Mouse (Mus musculus) hindbrain, embryonic 13.5 days (tissue): Measurements from ENCODE around the gene Csnk1g2. TPM values are rescaled to one million over a fixed set of nuclear protein-coding genes. Genes with fewer than 3 reads are reported as not detected.
"Not testable (repeated sequence)": the region's sequence is repeated elsewhere in the genome, so short reads cannot be mapped to it uniquely, and the experiment has no call there.

Experiments
- ATAC-seq: fragments of 200-750 bp; cut with Nextera tagmentation; 2 replicates; pipeline ENCODE4 v1.8.0; 2017; ENCODE audit warnings: moderate TSS enrichment; ENCODE audit not compliant: low FRiP score
- H3K27ac ChIP-seq: fragments of 300-500 bp; sonication (generic); 2 replicates; pipeline ENCODE4 v1.5.1; 2015; ENCODE audit warnings: inconsistent platforms, mild to moderate bottlenecking, moderate library complexity
- H3K27me3 ChIP-seq: fragments of 300-500 bp; sonication (generic); 2 replicates; pipeline ENCODE4 v1.6.1; 2015; ENCODE audit warnings: mild to moderate bottlenecking, inconsistent platforms
- H3K36me3 ChIP-seq: fragments of 300-500 bp; sonication (generic); 2 replicates; pipeline ENCODE4 v1.6.1; 2015; ENCODE audit warnings: mild to moderate bottlenecking, inconsistent platforms
- H3K4me1 ChIP-seq: fragments of 300-500 bp; sonication (generic); replicated peaks from 2 replicates; pipeline ENCODE4 v1.6.1; 2015; ENCODE audit warnings: inconsistent platforms
- H3K4me2 ChIP-seq: fragments of 300-500 bp; sonication (generic); 2 replicates; pipeline ENCODE4 v1.6.1; 2015; ENCODE audit warnings: inconsistent platforms, mild to moderate bottlenecking, moderate library complexity
- H3K4me3 ChIP-seq: fragments of 300-500 bp; sonication (generic); 2 replicates; pipeline ENCODE4 v1.5.1; 2015; ENCODE audit warnings: mild to moderate bottlenecking, inconsistent platforms
- H3K9ac ChIP-seq: fragments of 300-500 bp; sonication (generic); 2 replicates; pipeline ENCODE4 v1.6.1; 2015; ENCODE audit warnings: mild to moderate bottlenecking, inconsistent platforms
- H3K9me3 ChIP-seq: fragments of 300-500 bp; sonication (generic); 2 replicates; pipeline ENCODE4 v1.6.1; 2016; ENCODE audit warnings: inconsistent platforms
- WGBS: fragments of 180-500 bp; shearing (Covaris S2); methylation state at CpG from one replicate; pipeline ENCODE4 v1.1.7; 2015; 5-methylcytosine and 5-hydroxymethylcytosine counted together
- polyA plus RNA-seq: library from polyadenylated mRNA; unstranded; fragments of >200 nt; fragmentation: Nextera tagmentation; extraction: Ambion mirVana; gene quantifications from 2 replicates; pipeline ENCODE4 v1.2.1, GENCODE M21; 2015

The Csnk1g2 gene
- polyA plus RNA-seq, 1 experiment from 2014 or later: 102 TPM

GRCm38 (mm10) chr10:80604988-80605387, 17.6 kb upstream of the Csnk1g2 start:
- H3K27me3 ChIP-seq: no peaks in the 10 kb centered on the region

DNA sequence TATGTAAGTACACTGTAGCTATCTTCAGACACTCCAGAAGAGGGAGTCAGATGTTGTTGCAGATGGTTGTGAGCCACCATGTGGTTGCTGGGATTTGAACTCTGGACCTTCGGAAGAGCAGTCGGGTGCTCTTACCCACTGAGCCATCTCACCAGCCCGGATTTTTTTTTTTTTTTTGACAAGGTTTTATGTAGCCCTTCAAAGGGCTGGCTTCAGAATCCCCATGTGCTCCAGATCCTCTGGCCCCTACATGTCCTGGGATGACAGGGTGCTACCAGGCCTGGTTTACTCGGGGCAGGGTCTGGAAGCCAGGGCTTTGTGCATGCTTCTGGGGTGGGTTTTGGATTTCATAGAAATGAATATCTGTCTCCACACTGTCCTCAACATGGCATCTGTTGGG, 16.9 kb upstream of the Csnk1g2 start, which contains the start of gene Gm49322:
Gene Gm49322, plus strand, starts transcription at position 301 of the 400 bp plus-strand sequence.
- Histone ChIP-seq H3K36me3 (peaks cover 47% of the 10 kb centered on the region), H3K4me1 (peaks cover 20% of the 10 kb centered on the region)
- ATAC-seq, H3K4me2 ChIP-seq, H3K27ac ChIP-seq, H3K9me3 ChIP-seq, H3K27me3 ChIP-seq, H3K4me3 ChIP-seq, H3K9ac ChIP-seq: not testable (repeated sequence)
- 94% methylated on average over 4 of the region's 4 CpGs for WGBS

More at GRCm38 (mm10) chr10:80604988-80605387, 17.6 kb upstream of the Csnk1g2 start:
- ATAC-seq: no peak
- WGBS: 93% methylated on average over 2 of the region's 2 CpGs
- H3K4me1 ChIP-seq: peaks cover 19% of the 10 kb centered on the region
- H3K9ac ChIP-seq: no peak overlapping the region
- no peaks in the 10 kb centered on the region for H3K9me3 ChIP-seq
- no peak overlapping the region for H3K27ac ChIP-seq
- peaks cover 41% of the 10 kb centered on the region for H3K36me3 ChIP-seq
- no peak overlapping the region for H3K4me2 ChIP-seq
- H3K4me3 ChIP-seq: no peak overlapping the region

- H3K4me3 ChIP-seq: no peak overlapping the region
- H3K9me3 ChIP-seq: no peaks in the 10 kb centered on the region
- no peak overlapping the region for H3K27ac ChIP-seq
- peaks cover 47% of the 10 kb centered on the region for H3K36me3 ChIP-seq
- no peak for ATAC-seq
- 94% methylated on average over 23 of the region's 23 CpGs for WGBS
- no peaks in the 10 kb centered on the region for H3K27me3 ChIP-seq
- no peak overlapping the region for H3K9ac ChIP-seq
- no peak overlapping the region for H3K4me2 ChIP-seq
- H3K4me1 ChIP-seq: peaks cover 23% of the 10 kb centered on the region
These were observed 16.3 kb upstream of the Csnk1g2 start for GRCm38 (mm10) chr10:80606306-80606705.

GRCm38 (mm10) chr10:80606737-80607350, 15.8 kb upstream of the Csnk1g2 start:
- H3K4me2 ChIP-seq: no peak overlapping the region
- H3K9ac ChIP-seq: no peak overlapping the region
- ATAC-seq: no peak
- no peaks in the 10 kb centered on the region for H3K27me3 ChIP-seq
- H3K9me3 ChIP-seq: no peaks in the 10 kb centered on the region
- H3K4me1 ChIP-seq: peaks cover 23% of the 10 kb centered on the region
- WGBS: 96% methylated on average over 34 of the region's 34 CpGs
- H3K27ac ChIP-seq: no peak overlapping the region
- H3K36me3 ChIP-seq: peaks cover 48% of the 10 kb centered on the region
- no peak overlapping the region for H3K4me3 ChIP-seq

DNA sequence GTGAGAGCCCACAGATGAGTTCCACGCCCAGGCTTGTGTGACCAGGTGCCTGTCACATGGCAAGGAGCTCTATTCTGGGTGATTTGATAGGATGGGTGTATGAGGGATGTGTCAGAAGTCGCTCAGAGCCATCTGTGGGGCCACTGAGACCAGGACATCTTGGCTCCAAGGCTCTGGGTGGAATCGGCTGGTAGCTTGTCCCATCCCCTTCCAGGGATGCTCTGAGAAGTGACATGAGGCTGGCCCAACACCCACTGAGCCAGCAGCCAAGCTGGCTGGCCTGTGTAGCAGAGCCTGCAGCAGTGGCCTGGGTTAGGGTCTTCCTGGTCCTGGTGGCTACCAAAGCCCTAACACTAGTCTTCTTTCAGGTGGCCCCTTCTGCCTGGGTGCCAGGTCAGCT, 14.2 kb upstream of the Csnk1g2 start:
- Histone ChIP-seq H3K4me2 (no peak overlapping the region), H3K27ac (no peak overlapping the region), H3K9me3 (no peaks in the 10 kb centered on the region), H3K4me1 (peaks cover 16% of the 10 kb centered on the region), H3K27me3 (no peaks in the 10 kb centered on the region), H3K4me3 (no peak overlapping the region), H3K36me3 (peaks cover 63% of the 10 kb centered on the region), H3K9ac (no peak overlapping the region)
- ATAC-seq: no peak
- 90% methylated on average over 3 of the region's 3 CpGs for WGBS

DNA sequence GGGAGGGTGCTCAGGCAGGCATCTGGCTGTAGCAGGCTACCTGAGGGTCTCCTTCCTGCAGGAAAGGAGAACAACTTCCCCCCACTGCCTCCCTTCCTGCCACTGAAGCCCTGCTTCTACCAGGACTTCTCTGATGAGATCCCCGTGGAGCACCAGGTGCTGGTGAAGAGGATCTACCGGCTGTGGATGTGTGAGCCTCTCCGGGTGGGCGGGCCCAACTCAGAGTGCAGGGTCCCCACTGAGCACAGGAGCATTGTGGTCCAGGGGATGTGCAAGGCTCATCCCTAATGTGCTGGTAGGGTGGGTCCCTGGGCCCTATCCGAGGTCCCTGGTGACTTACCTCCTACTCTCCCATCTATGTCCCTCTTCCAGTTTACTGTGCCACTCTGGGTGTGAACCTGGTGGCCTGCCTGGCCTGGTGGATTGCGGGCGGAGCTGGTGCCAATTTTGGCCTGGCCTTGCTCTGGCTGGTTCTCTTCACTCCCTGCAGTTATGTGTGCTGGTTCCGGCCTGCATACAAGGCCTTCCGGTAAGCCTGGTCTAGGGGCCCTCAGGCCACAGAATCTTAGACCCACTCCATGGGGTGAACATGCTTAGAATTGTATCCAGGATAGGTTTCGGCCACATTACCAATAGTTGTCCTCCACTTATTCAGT, 13.2 kb upstream of the Csnk1g2 start:
- no peak for ATAC-seq
- Histone ChIP-seq H3K9ac (no peak overlapping the region; the same call in 1 of the 2 replicates), H3K36me3 (peaks cover 72% of the 10 kb centered on the region), H3K9me3 (no peaks in the 10 kb centered on the region), H3K27me3 (no peaks in the 10 kb centered on the region), H3K4me2 (no peak overlapping the region), H3K27ac (no peak overlapping the region), H3K4me3 (no peak overlapping the region), H3K4me1 (peaks cover 6% of the 10 kb centered on the region)
- WGBS: 93% methylated on average over 10 of the region's 10 CpGs

GRCm38 (mm10) chr10:80610116-80610785, 12.4 kb upstream of the Csnk1g2 start:
- no peak for ATAC-seq
- no peak overlapping the region for H3K27ac ChIP-seq
- WGBS: 95% methylated on average over 9 of the region's 9 CpGs
- no peaks in the 10 kb centered on the region for H3K9me3 ChIP-seq
- H3K36me3 ChIP-seq: peaks cover 81% of the 10 kb centered on the region
- H3K9ac ChIP-seq: peak overlapping the region; percentile 35; the same call in 1 of the 2 replicates
- no peaks in the 10 kb centered on the region for H3K27me3 ChIP-seq
- H3K4me2 ChIP-seq: no peak overlapping the region
- no peak overlapping the region for H3K4me3 ChIP-seq
- H3K4me1 ChIP-seq: peaks cover 4% of the 10 kb centered on the region; the same call in 1 of the 2 replicates

DNA sequence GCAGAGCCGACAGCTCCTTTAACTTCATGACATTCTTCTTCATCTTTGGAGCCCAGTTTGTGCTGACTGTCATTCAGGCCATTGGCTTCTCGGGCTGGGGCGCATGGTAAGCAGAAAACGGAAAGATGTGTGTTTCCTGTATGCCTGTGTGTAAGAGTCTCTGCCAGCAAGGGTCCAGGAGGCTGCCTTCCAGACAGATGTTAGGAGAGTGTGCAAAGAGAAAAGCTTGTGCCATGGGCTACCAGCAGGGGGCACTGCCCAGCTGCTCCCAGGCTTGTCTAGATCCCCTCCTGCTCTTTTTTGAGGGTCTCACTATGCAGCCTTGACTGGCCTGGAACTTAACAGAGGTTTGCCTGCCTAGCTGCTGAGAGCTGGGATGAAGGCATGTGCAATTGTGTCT, 11.6 kb upstream of the Csnk1g2 start:
- H3K9me3 ChIP-seq: no peaks in the 10 kb centered on the region
- no peak for ATAC-seq
- WGBS: 81% methylated on average over 4 of the region's 4 CpGs
- H3K4me2 ChIP-seq: no peak overlapping the region
- peaks cover 4% of the 10 kb centered on the region; the same call in 1 of the 2 replicates for H3K4me1 ChIP-seq
- no peak overlapping the region for H3K4me3 ChIP-seq
- H3K27me3 ChIP-seq: no peaks in the 10 kb centered on the region
- no peak overlapping the region for H3K9ac ChIP-seq
- H3K36me3 ChIP-seq: peaks cover 87% of the 10 kb centered on the region
- no peak overlapping the region for H3K27ac ChIP-seq

DNA sequence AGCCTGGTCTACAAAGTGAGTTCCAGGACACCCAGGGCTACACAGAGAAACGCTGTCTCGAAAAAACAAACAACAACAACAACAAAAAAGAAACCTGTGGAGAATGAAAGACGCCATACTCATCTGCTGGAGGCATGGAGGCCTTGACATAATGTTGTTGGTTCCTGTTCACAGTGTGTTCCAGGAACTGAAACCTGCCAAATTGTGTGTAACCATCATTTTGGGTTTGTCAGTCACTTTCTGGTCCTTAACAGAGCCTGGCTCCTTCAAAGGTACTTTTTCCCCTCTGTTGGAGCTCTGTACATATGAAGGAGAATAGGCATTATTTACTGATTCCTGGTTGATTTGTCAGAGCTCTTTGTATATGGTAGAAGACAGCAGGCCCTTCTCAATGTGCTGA, 10.7 kb upstream of the Csnk1g2 start:
- Histone ChIP-seq H3K4me1 (peaks cover 4% of the 10 kb centered on the region; the same call in 1 of the 2 replicates), H3K27me3 (no peaks in the 10 kb centered on the region), H3K4me3 (no peak overlapping the region), H3K4me2 (no peak overlapping the region), H3K9ac (no peak overlapping the region), H3K27ac (no peak overlapping the region), H3K36me3 (peaks cover 83% of the 10 kb centered on the region), H3K9me3 (no peaks in the 10 kb centered on the region)
- WGBS: 94% methylated on average over 3 of the region's 3 CpGs
- ATAC-seq: no peak

DNA sequence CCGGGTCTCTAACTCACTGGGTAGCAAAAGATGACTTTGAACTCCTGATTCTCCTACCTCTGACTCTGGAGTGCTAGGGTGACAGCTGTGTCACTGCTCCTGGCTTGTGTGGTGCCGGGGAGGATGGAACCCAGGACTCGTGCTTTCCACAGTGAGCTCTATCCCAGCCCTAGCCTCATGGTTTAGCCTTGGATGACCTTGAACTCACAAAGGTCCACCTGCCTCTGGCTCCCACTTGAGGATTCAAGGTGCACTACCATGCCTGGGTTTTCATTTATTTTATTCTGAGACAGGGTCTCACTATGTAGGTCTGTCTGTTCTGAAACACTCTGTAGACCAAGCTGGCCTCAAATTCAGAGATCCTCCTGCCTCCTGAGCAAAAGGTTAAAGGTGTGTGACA, 8.8 kb upstream of the Csnk1g2 start:
- no peak for ATAC-seq
- Histone ChIP-seq H3K27ac (no peak overlapping the region), H3K4me3 (no peak overlapping the region), H3K27me3 (no peaks in the 10 kb centered on the region), H3K9me3 (no peaks in the 10 kb centered on the region), H3K9ac (no peak overlapping the region), H3K4me1 (peaks cover 4% of the 10 kb centered on the region; the same call in 1 of the 2 replicates), H3K36me3 (peaks cover 63% of the 10 kb centered on the region), H3K4me2 (no peak overlapping the region)
- whole genome bisulfite sequencing: 87% methylated on average over 3 of the region's 3 CpGs

DNA sequence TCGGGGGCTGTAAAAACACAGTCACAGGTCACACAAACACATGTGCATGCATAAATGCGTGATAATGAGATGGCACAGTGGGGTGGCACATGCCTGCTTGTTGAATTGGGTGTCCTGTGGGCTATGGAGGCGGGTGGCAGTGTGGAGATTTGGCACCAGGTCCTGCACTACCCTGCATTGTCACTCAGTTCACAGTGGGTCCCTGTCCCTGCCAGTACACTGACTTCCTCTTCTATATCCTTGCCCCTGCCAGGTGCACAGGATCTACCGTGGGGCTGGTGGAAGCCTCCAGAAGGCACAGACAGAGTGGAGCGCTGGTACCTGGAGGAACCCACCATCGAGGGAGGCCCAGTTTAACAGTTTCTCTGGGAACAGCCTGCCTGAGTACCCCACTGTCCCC, 8.3 kb upstream of the Csnk1g2 start:
- no peak overlapping the region for H3K4me2 ChIP-seq
- H3K27me3 ChIP-seq: no peaks in the 10 kb centered on the region
- no peak overlapping the region for H3K27ac ChIP-seq
- no peak overlapping the region for H3K4me3 ChIP-seq
- peaks cover 4% of the 10 kb centered on the region; the same call in 1 of the 2 replicates for H3K4me1 ChIP-seq
- H3K9me3 ChIP-seq: no peaks in the 10 kb centered on the region
- H3K9ac ChIP-seq: 0 out of 2 replicates have a peak overlapping the region, but pooled peaks have one; percentile 15
- no peak for ATAC-seq
- peaks cover 58% of the 10 kb centered on the region for H3K36me3 ChIP-seq
- WGBS: 92% methylated on average over 6 of the region's 6 CpGs

- Histone ChIP-seq H3K27ac (no peak overlapping the region), H3K4me2 (no peak overlapping the region), H3K36me3 (peaks cover 33% of the 10 kb centered on the region), H3K27me3 (no peaks in the 10 kb centered on the region), H3K4me3 (no peak overlapping the region), H3K9ac (no peak overlapping the region), H3K4me1 (peaks cover 10% of the 10 kb centered on the region), H3K9me3 (no peaks in the 10 kb centered on the region)
- no peak for ATAC-seq
- 69% methylated on average over 9 of the region's 9 CpGs for WGBS
These were observed 4.5 kb upstream of the Csnk1g2 start for GRCm38 (mm10) chr10:80618181-80618580.
